Mouse (Mus musculus) frontal cortex, adult (tissue): ENCODE measurements around the gene Abcc12.
A peak's percentile ranks its signal among the peaks of the same experiment; 100 is the strongest.

Experiments
- ATAC-seq: cut with Nextera tagmentation; 2 replicates; pipeline ENCODE4 v1.9.2; 2017; ENCODE audit warnings: mild to moderate bottlenecking, moderate library complexity, mixed read lengths; ENCODE audit not compliant: low TSS enrichment

Abcc12 gene

GRCm38 (mm10) chr8:86580458-86580857 is at the start of gene Abcc12:
Abcc12 (minus strand) TSS chr8:86580686.
- ATAC-seq = no peak

- ATAC-seq = no peak
Observed at GRCm38 (mm10) chr8:86630212-86630611, 49.7 kb upstream of the Abcc12 start.

- ATAC-seq = no peak
Observed at GRCm38 (mm10) chr8:86624915-86625314, 44.4 kb upstream of the Abcc12 start.

GRCm38 (mm10) chr8:86623911-86624731 is 43.6 kb upstream of the Abcc12 start, which contains the start of gene Lonp2:
Lonp2 (plus strand) TSS chr8:86624043.
- ATAC-seq = peak; percentile 97

GRCm38 (mm10) chr8:86623551-86623910 is 43.0 kb upstream of the Abcc12 start:
- ATAC-seq = no peak

GRCm38 (mm10) chr8:86617759-86618387 is 37.4 kb upstream of the Abcc12 start:
- ATAC-seq = no peak

GRCm38 (mm10) chr8:86615095-86615769 is 34.7 kb upstream of the Abcc12 start:
- ATAC-seq = no peak

GRCm38 (mm10) chr8:86613798-86614197 is 33.3 kb upstream of the Abcc12 start:
- no peak for ATAC-seq

GRCm38 (mm10) chr8:86604676-86605075 is 24.2 kb upstream of the Abcc12 start:
- ATAC-seq = no peak

GRCm38 (mm10) chr8:86603174-86603573 is 22.7 kb upstream of the Abcc12 start:
- no peak for ATAC-seq

- ATAC-seq = no peak
Observed at GRCm38 (mm10) chr8:86600311-86600710, 19.8 kb upstream of the Abcc12 start.

- no peak for ATAC-seq
Observed at GRCm38 (mm10) chr8:86599299-86599698, 18.8 kb upstream of the Abcc12 start.

- no peak for ATAC-seq
Observed at GRCm38 (mm10) chr8:86597681-86598080, 17.2 kb upstream of the Abcc12 start.

- no peak for ATAC-seq
Observed at GRCm38 (mm10) chr8:86595671-86596070, 15.2 kb upstream of the Abcc12 start.

GRCm38 (mm10) chr8:86594159-86594796 is 13.8 kb upstream of the Abcc12 start:
- no peak for ATAC-seq

- ATAC-seq = no peak
Observed at GRCm38 (mm10) chr8:86593099-86593498, 12.6 kb upstream of the Abcc12 start.

GRCm38 (mm10) chr8:86588338-86588737 is 7.9 kb upstream of the Abcc12 start:
- ATAC-seq = no peak

- ATAC-seq = no peak
Observed at GRCm38 (mm10) chr8:86586642-86587041, 6.2 kb upstream of the Abcc12 start.

GRCm38 (mm10) chr8:86586058-86586457 is 5.6 kb upstream of the Abcc12 start:
- no peak for ATAC-seq

- ATAC-seq = peak; percentile 88
Observed at GRCm38 (mm10) chr8:86585532-86585931, 5.0 kb upstream of the Abcc12 start.

- peak; percentile 82 for ATAC-seq
Observed at GRCm38 (mm10) chr8:86585118-86585517, 4.6 kb upstream of the Abcc12 start.

GRCm38 (mm10) chr8:86581921-86582331 is 1.4 kb upstream of the Abcc12 start:
- ATAC-seq = no peak
